22 mouse cellular contexts compared by ENCODE assay signal in the genomic region with DNA sequence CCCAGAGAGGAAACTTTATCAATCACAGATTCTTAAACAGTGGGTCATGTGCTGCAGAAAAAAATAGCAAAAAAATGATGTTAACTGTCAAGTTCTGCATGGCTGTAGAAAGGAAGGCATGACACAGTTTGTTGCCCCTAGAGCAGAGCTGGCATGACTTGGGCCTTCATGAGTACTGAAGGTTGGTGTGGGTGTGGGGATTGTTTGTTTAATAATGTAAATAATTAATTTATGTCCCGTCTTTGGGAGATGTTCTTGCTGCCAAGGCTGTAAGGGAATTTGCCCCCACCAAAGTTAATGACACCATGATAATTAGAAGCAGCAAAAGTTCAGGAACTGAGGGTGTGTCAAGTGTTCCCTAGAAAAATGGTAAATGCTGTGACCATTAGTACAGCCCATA.
"Had no signal": no experiment of that assay in that cellular context is flagged by ENCODE, and none has a peak within 500 bp of the region (broad histone marks: within the 10 kb centered on the region; RNA-seq: fewer than 3 reads in every experiment).

No protein-coding gene starts in this region.

- H3K9ac ChIP-seq: limb, embryonic 13.5 days; liver, embryonic 12.5 days; liver, embryonic 15.5 days; midbrain, embryonic 13.5 days; neural tube, embryonic 13.5 days had no signal

- H3K27me3 ChIP-seq: limb, embryonic 13.5 days; liver, embryonic 12.5 days; liver, embryonic 15.5 days; megakaryocyte, embryonic 14.5 days; midbrain, embryonic 13.5 days; neural tube, embryonic 13.5 days had no signal

- H3K27ac ChIP-seq: hindbrain, postnatal 0 days; layer of hippocampus, adult 2 months; limb, embryonic 10.5 days; limb, embryonic 13.5 days; liver, embryonic 12.5 days; liver, embryonic 15.5 days; midbrain, embryonic 10.5 days; midbrain, embryonic 13.5 days; neural tube, embryonic 13.5 days; stomach, postnatal 0 days had no signal

- DNase-seq: layer of hippocampus, adult 9-11 months; liver; lung, adult 2 months; lung, postnatal 14 days; right cerebral cortex, postnatal 4 days; thymus, adult 2 months; thymus, postnatal 25 days had no signal

- H3K4me2 ChIP-seq: limb, embryonic 13.5 days; liver, embryonic 12.5 days; liver, embryonic 15.5 days; midbrain, embryonic 13.5 days; neural tube, embryonic 13.5 days had no signal

- H3K4me3 ChIP-seq: layer of hippocampus, adult 2 months; limb, embryonic 10.5 days; limb, embryonic 13.5 days; liver, embryonic 12.5 days; liver, embryonic 15.5 days; megakaryocyte, embryonic 14.5 days; midbrain, embryonic 10.5 days; midbrain, embryonic 13.5 days; myocyte; neural tube, embryonic 13.5 days had no signal

- H3K4me1 ChIP-seq: limb, embryonic 10.5 days; limb, embryonic 13.5 days; liver, embryonic 12.5 days; liver, embryonic 15.5 days; megakaryocyte, embryonic 14.5 days; midbrain, embryonic 10.5 days; midbrain, embryonic 13.5 days; neural tube, embryonic 13.5 days had no signal

- H3K36me3 ChIP-seq: limb, embryonic 10.5 days; limb, embryonic 13.5 days; liver, embryonic 12.5 days; liver, embryonic 15.5 days; midbrain, embryonic 10.5 days; midbrain, embryonic 13.5 days; neural tube, embryonic 13.5 days had no signal

- H3K9me3 ChIP-seq: limb, embryonic 10.5 days; limb, embryonic 13.5 days; liver, embryonic 12.5 days; liver, embryonic 15.5 days; megakaryocyte, embryonic 14.5 days; midbrain, embryonic 10.5 days; midbrain, embryonic 13.5 days; neural tube, embryonic 13.5 days had no signal

- ATAC-seq: hindbrain, postnatal 0 days; inflammation-experienced regulatory T-cells, adult 6 months; intestine, embryonic 16.5 days; liver, embryonic 12.5 days; midbrain, embryonic 13.5 days; midbrain, embryonic 16.5 days had no signal
